Mouse (Mus musculus) stomach, embryonic 16.5 days (tissue): ENCODE data around the gene P3h2. TPM values are rescaled to one million over a fixed set of nuclear protein-coding genes. Genes with fewer than 3 reads are reported as not detected.

Experiments used
- ATAC-seq: fragments of 200-750 bp; cut with Nextera tagmentation; 2 replicates; pipeline ENCODE4 v1.8.0; 2017; ENCODE audit warnings: moderate number of reproducible peaks, moderate TSS enrichment; ENCODE audit not compliant: insufficient read depth, low FRiP score
- H3K27ac ChIP-seq: fragments of 300-500 bp; sonication (generic); 2 replicates; pipeline ENCODE4 v1.5.1; 2014; ENCODE audit warnings: low read length
- H3K27me3 ChIP-seq: fragments of 300-500 bp; sonication (generic); 2 replicates; pipeline ENCODE4 v1.6.1; 2014; ENCODE audit warnings: low read length, control low read depth, mixed read lengths; ENCODE audit not compliant: control insufficient read depth, insufficient read depth
- H3K36me3 ChIP-seq: fragments of 300-500 bp; sonication (generic); 2 replicates; pipeline ENCODE4 v1.6.1; 2014; ENCODE audit warnings: low read length; ENCODE audit not compliant: control insufficient read depth, insufficient read depth
- H3K4me1 ChIP-seq: fragments of 300-500 bp; sonication (generic); 2 replicates; pipeline ENCODE4 v1.6.1; 2014; ENCODE audit warnings: low read length, control low read depth, mixed read lengths; ENCODE audit not compliant: control insufficient read depth, insufficient read depth
- H3K4me2 ChIP-seq: fragments of 300-500 bp; sonication (generic); 2 replicates; pipeline ENCODE4 v1.6.1; 2014; ENCODE audit warnings: low read depth, low read length, mixed read lengths
- H3K4me3 ChIP-seq: fragments of 300-500 bp; sonication (generic); replicated peaks from 2 replicates; pipeline ENCODE4 v1.5.1; 2014; ENCODE audit warnings: mild to moderate bottlenecking, low read length
- H3K9ac ChIP-seq: fragments of 300-500 bp; sonication (generic); 2 replicates; pipeline ENCODE4 v1.6.1; 2014; ENCODE audit warnings: low read length
- H3K9me3 ChIP-seq: fragments of 300-500 bp; sonication (generic); replicated peaks from 2 replicates; pipeline ENCODE4 v1.6.1; 2016; ENCODE audit warnings: low read length, control low read depth; ENCODE audit not compliant: control insufficient read depth
- WGBS: fragments of 180-500 bp; shearing (Covaris S2); extraction: QIAGEN DNeasy Blood & Tissue Kit; methylation state at CpG from one replicate; pipeline ENCODE4 v1.1.7; 2014; 5-methylcytosine and 5-hydroxymethylcytosine counted together
- polyA plus RNA-seq: library from polyadenylated mRNA; unstranded; fragments of >200 nt; fragmentation: Nextera tagmentation; extraction: Ambion mirVana; gene quantifications from 2 replicates; pipeline ENCODE4 v1.2.1, GENCODE M21; 2015

Gene P3h2
- polyA plus RNA-seq, 1 experiment from 2014 or later, result 2.3 TPM

DNA sequence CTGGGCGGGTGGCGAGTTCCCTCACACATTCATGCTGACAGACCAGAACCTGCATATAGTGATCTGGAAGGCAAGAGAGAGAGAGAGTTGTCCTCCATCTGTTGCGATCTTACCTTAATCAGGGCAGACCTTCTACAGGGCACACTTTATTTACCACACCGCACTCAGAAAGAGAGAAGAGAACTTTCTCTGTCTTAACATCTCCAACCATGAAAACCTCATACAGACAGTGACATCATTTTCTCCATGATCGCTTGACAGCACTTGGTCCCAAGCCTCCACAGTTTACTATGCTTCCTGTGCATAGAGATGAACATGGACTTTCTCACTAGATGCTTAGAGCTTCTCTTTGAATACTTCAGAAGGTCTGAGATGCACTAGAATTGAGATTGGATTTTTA, 118.4 kb downstream of the P3h2 start:
- ATAC-seq, result no peak
- Histone ChIP-seq H3K4me1 (no peaks in the 10 kb centered on the region), H3K4me2 (no peak overlapping the region), H3K9ac (no peak overlapping the region), H3K27ac (no peak overlapping the region), H3K27me3 (no peaks in the 10 kb centered on the region), H3K4me3 (no peak overlapping the region), H3K9me3 (no peaks in the 10 kb centered on the region), H3K36me3 (no peaks in the 10 kb centered on the region)
- WGBS, result 89% methylated on average over 5 of the region's 5 CpGs

DNA sequence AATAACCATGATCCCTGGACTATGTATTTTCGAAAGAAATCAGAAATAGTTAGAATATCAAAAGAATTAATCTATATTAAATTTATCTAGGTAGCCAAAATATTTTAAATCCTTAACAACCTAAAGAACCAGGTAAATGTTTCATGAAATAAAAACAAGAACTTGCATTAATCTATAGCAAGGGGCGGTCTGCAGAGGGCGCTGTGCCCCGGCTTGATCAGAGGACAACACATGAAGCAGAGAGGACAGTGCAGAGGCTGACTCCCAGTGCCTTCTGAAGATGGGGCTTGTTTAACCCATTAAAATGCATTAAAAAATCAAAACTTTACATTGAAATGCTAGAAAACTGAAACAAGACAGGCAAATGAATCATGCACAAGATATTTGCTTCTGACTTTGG, 121.9 kb downstream of the P3h2 start:
- no peak overlapping the region for H3K27ac ChIP-seq
- no peak for ATAC-seq

DNA sequence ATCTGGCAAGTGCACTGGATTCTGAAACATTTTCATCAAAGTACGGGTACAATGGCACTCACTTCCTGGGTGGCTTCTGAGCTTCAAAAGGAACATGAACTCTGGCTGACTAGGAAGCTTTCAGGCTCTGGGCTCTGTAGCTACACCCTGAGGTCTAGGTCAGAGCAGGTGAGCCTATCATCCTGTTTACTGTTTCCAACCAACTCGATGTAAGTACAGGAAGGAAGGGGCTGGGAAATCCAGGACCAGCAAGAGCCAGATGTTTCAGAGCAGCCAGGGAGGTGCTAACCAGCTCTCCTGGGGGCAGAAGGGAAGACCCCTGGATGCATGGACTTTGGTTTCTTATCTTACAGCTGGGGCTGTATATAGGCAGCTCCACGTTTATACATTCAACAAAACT, 126.5 kb downstream of the P3h2 start:
- 49% methylated on average over 3 of the region's 3 CpGs for WGBS
- Histone ChIP-seq H3K4me2 (no peak overlapping the region), H3K36me3 (no peaks in the 10 kb centered on the region)

More for the DNA sequence above, 121.9 kb downstream of the P3h2 start:
- H3K9ac ChIP-seq, result no peak overlapping the region
- H3K4me3 ChIP-seq, result no peak overlapping the region
- H3K4me2 ChIP-seq, result no peak overlapping the region
- no peaks in the 10 kb centered on the region for H3K9me3 ChIP-seq
- H3K27me3 ChIP-seq, result no peaks in the 10 kb centered on the region
- H3K4me1 ChIP-seq, result no peaks in the 10 kb centered on the region
- 42% methylated on average over 4 of the region's 4 CpGs for WGBS
- H3K36me3 ChIP-seq, result no peaks in the 10 kb centered on the region

DNA sequence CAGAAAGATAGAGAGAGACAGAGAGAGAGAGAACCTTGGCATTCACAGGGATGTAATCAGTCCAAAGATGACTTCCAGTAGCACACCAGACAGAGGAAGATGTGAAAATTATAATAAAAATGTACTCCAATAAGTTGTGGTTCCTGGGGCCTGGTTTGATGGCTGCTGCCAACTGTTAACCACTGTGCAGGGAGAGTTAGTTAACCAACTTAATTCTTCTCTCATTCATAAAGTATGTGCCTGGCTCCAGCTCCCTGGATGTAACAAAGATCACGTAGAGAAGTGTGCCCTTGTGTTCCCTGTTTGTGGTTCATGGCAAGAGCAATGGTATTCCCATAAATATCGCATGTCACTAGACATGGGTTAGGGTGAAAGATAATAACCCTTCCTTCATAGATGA, 128.4 kb downstream of the P3h2 start:
- H3K4me3 ChIP-seq, result no peak overlapping the region
- H3K4me2 ChIP-seq, result no peak overlapping the region
- 85% methylated on average over 2 of the region's 2 CpGs for WGBS
- H3K9ac ChIP-seq, result no peak overlapping the region
- no peaks in the 10 kb centered on the region for H3K4me1 ChIP-seq
- H3K27ac ChIP-seq, result no peak overlapping the region
- H3K27me3 ChIP-seq, result no peaks in the 10 kb centered on the region
- H3K36me3 ChIP-seq, result no peaks in the 10 kb centered on the region
- no peaks in the 10 kb centered on the region for H3K9me3 ChIP-seq
- ATAC-seq, result no peak

More for the DNA sequence above, 126.5 kb downstream of the P3h2 start:
- Histone ChIP-seq H3K4me3 (no peak overlapping the region), H3K9me3 (no peaks in the 10 kb centered on the region), H3K27ac (no peak overlapping the region), H3K9ac (no peak overlapping the region), H3K27me3 (no peaks in the 10 kb centered on the region), H3K4me1 (no peaks in the 10 kb centered on the region)
- ATAC-seq, result no peak

DNA sequence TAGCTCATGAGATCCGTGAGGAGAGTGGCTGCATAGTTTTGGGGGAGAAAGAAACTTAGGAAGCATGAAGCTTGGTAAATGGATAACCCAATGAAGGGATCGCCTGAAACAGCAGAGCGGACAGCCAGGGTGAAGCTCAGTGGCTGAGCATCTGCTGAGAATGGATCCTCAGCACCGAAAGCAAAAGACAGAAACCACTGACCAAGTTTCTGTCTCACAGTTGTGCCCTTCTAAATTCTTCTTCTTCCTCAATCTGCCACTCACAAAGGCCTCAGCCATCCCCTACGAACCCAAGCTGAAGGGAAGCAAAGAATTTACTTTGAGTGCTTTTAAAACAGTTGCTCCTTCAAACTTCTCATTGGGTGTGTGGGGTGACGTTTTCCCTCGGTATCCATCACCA, 134.3 kb downstream of the P3h2 start:
- no peaks in the 10 kb centered on the region for H3K4me1 ChIP-seq
- H3K9me3 ChIP-seq, result no peaks in the 10 kb centered on the region
- ATAC-seq, result no peak
- H3K27ac ChIP-seq, result no peak overlapping the region
- H3K4me3 ChIP-seq, result no peak overlapping the region
- no peak overlapping the region for H3K9ac ChIP-seq
- 81% methylated on average over 7 of the region's 7 CpGs for WGBS
- H3K27me3 ChIP-seq, result no peaks in the 10 kb centered on the region
- no peak overlapping the region for H3K4me2 ChIP-seq
- no peaks in the 10 kb centered on the region; the same call in 1 of the 2 replicates for H3K36me3 ChIP-seq

DNA sequence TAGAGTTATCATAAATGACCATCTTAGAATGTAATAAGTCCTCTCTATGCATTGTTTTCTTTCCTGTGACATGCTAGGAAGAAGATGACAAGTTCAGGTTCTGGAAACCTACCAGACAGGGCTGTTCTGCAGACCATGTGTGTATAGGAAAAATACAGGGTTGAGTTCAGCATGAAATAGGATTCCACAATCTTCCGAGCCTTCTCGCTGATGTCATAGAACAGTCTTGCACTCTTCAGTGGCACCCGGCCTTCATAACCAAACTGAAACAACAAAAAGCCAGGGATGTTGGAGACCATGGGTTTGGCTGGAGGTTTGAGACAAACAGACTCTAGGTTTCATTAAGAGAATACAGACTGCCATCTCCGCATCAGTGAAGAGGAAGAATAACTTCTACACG, 134.9 kb downstream of the P3h2 start:
- Histone ChIP-seq H3K27ac (no peak overlapping the region), H3K4me3 (no peak overlapping the region), H3K36me3 (no peaks in the 10 kb centered on the region; the same call in 1 of the 2 replicates), H3K9ac (no peak overlapping the region), H3K27me3 (no peaks in the 10 kb centered on the region), H3K4me2 (no peak overlapping the region), H3K4me1 (no peaks in the 10 kb centered on the region), H3K9me3 (no peaks in the 10 kb centered on the region)
- 90% methylated on average over 5 of the region's 5 CpGs for WGBS
- ATAC-seq, result no peak

DNA sequence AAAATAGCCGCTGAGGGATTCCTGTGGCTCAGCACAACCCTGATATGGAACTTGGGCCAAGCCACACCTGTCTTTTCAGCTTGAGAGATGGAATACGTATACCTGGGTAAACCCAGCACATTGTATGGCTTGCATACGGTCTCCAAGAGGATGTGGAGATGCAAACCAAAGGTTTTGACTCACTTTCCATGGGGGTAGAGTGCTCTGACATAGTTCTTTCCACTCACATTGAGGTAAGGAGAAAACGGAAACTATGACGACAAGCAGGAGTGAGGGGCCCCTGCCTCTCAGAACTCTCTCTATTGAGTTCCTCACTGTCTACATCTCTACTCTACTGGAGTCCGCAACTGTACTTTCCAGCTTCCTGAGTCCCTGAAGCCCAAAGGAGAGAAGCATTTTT, 135.4 kb downstream of the P3h2 start:
- H3K9me3 ChIP-seq, result no peaks in the 10 kb centered on the region
- H3K27me3 ChIP-seq, result no peaks in the 10 kb centered on the region
- no peak overlapping the region for H3K4me3 ChIP-seq
- H3K4me2 ChIP-seq, result no peak overlapping the region
- H3K27ac ChIP-seq, result no peak overlapping the region
- WGBS, result 85% methylated on average over 6 of the region's 6 CpGs
- no peaks in the 10 kb centered on the region for H3K4me1 ChIP-seq
- H3K9ac ChIP-seq, result no peak overlapping the region
- no peaks in the 10 kb centered on the region; the same call in 1 of the 2 replicates for H3K36me3 ChIP-seq
- no peak for ATAC-seq

DNA sequence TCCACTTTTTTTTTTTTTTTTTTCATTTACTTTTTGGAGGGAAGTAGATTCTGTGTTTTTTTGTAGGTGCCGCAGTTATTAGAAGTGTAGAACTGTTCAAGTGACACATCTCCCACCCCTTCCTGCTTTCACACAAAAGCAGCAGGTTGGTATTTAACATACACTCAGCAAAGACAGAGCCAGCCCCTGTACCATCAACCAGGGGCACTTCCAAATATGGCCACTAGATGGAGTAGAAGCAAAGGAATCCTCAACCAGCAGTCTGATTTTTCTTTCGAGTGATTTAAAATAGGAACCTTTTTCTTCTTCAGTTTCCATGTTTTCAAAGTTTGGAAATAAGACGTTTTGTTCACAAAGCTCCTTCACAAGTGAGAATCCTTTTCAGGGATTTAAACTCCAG, 138.3 kb downstream of the P3h2 start:
- H3K36me3 ChIP-seq, result no peaks in the 10 kb centered on the region; the same call in 1 of the 2 replicates
- H3K9ac ChIP-seq, result no peak overlapping the region
- H3K4me2 ChIP-seq, result no peak overlapping the region; the same call in 1 of the 2 replicates
- H3K27ac ChIP-seq, result no peak overlapping the region
- no peaks in the 10 kb centered on the region for H3K9me3 ChIP-seq
- ATAC-seq, result no peak
- H3K4me3 ChIP-seq, result no peak overlapping the region
- no peaks in the 10 kb centered on the region for H3K27me3 ChIP-seq
- 17% methylated on average over 3 of the region's 3 CpGs for WGBS
- H3K4me1 ChIP-seq, result no peaks in the 10 kb centered on the region

DNA sequence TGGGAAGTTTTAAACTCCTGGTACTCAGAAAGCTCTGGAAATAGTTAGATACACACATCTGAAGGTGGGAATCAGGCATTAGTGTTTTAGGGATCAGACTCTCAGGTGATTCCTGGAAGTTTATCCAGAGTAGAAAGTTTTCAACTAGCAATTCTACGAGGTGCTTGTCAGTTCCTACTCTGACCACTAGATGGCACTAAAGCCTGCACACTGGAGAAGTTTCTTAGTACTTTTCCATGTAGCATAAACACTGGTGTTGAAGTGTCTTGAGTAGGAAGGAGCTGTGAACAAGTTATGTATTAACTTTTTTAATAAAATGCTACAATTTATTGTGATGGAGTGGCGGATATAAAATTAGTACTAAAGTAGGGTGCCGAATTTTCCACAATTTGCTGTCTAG, 141.7 kb downstream of the P3h2 start:
- 23% methylated on average over 3 of the region's 3 CpGs for WGBS
- no peak overlapping the region for H3K4me2 ChIP-seq

DNA sequence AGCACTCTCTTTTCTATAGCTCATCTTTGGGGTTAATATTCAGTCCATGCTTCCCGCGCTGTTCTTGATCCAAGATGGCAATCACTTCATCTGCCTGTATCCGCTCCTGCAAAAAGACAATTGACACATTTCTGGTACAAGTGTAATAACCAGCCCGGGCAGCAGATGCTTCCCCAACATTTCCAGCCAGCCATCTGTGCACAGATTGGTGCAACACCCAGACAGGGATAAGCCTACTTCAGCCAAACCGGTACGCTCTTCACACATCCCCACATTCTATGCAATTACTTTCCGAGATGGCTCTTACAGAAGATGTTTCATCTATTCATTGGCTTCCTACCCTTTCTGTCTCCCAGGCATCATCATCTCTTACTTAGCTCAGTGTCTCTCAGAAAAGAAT, 145.2 kb downstream of the P3h2 start:
- Histone ChIP-seq H3K9me3 (no peaks in the 10 kb centered on the region), H3K4me1 (no peaks in the 10 kb centered on the region), H3K9ac (no peak overlapping the region), H3K4me3 (no peak overlapping the region), H3K36me3 (no peaks in the 10 kb centered on the region), H3K4me2 (no peak overlapping the region), H3K27ac (no peak overlapping the region), H3K27me3 (no peaks in the 10 kb centered on the region)
- WGBS, result 94% methylated on average over 7 of the region's 7 CpGs
- ATAC-seq, result no peak

More for the DNA sequence above, 141.7 kb downstream of the P3h2 start:
- ATAC-seq, result no peak
- H3K27ac ChIP-seq, result no peak overlapping the region
- H3K4me1 ChIP-seq, result no peaks in the 10 kb centered on the region
- no peaks in the 10 kb centered on the region for H3K9me3 ChIP-seq
- no peak overlapping the region for H3K4me3 ChIP-seq
- no peaks in the 10 kb centered on the region; the same call in 1 of the 2 replicates for H3K36me3 ChIP-seq
- no peaks in the 10 kb centered on the region for H3K27me3 ChIP-seq
- H3K9ac ChIP-seq, result no peak overlapping the region
